Mouse (Mus musculus): ENCODE results near the gene Uhrf1. TPM values are rescaled to one million over a fixed set of nuclear protein-coding genes. Genes with fewer than 3 reads are reported as not detected.
A peak's percentile ranks its signal among the peaks of the same experiment; 100 is the strongest.
"Not testable (repeated sequence)": the region's sequence is repeated elsewhere in the genome, so short reads cannot be mapped to it uniquely, and the experiment has no call there.

Uhrf1 gene
- total RNA-seq (2021): 10 to 100 TPM; 12.3 to 16.2 TPM

DNA sequence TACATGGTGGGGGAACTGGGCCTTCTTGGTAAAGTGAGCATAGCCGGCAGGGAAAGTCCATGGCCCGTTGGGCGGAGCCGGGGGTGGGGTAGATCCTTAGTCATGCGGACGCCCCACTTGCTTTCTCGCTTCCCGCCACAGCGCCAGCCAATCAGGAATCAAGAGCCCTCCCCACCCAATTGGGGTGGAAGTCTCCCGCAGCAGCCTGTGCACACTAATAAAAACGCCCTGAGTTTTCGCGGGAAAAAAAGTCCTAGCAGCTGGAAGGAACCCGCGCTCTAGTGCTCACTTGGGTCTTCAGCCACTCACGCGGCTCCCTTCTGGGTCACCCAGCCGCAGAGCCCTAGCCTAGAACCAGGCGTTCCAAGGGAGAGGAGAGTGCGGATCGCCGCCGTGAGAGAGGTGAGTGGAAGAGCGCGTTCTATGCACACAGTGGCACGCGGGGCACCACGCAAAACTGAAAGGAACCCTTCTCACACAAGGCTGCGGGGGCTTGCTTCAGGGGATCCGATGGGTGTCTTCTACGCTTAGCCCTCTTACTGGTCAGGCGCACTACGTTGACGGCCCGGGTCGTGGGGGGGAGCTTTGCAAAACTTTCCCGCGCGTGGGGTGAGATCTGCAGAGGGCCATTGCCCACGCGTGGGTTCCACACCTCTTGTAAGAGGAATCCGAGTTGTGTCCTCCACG lies at the start of gene Uhrf1:
TSS of gene Uhrf1 (plus strand) at position 162 of the 687 bp plus-strand sequence.
- peak; percentile 86 for DNase-seq
- intact Hi-C loops (cut with DNase I): no loop called here

GRCm38 (mm10) chr17:56254695-56255094 lies 48.4 kb upstream of the Uhrf1 start:
- DNase-seq: no peak
- intact Hi-C loops (cut with DNase I): loop anchor here (5.0 kb wide), 2 partner anchors 52 to 127 kb away; no protein-coding TSS in a partner anchor

DNA sequence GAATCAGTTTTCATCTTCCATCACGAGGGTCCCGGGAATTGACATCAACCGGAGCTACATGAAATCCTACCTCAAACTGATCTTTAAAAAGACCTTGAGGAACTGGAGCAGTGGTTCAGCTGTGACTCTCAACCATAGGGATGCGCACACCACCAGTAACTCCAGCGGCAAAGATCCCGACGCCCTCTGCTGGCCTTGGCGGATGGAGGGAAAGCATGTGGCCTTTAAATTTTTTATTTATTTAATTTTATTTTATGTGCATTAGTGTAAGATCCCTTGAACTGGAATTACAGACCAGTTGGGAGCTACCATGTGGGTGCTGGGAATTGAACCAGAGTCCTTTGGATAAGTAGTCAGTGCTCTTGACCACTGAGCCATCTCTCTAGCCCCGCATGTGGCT lies 47.7 kb upstream of the Uhrf1 start:
- DNase-seq: peak; percentile 67
- intact Hi-C loops (cut with DNase I): no loop called here

- peak; percentile 100 for DNase-seq
- intact Hi-C loops (cut with DNase I): no loop called here
Observed at GRCm38 (mm10) chr17:56255863-56256238, 47.3 kb upstream of the Uhrf1 start.

- peak; percentile 92 for DNase-seq
- intact Hi-C loops (cut with DNase I): no loop called here
Observed at GRCm38 (mm10) chr17:56256239-56256881, 46.8 kb upstream of the Uhrf1 start, which contains the start of gene Fem1a. Gene Fem1a, plus strand, starts transcription at chr17:56256810.

DNA sequence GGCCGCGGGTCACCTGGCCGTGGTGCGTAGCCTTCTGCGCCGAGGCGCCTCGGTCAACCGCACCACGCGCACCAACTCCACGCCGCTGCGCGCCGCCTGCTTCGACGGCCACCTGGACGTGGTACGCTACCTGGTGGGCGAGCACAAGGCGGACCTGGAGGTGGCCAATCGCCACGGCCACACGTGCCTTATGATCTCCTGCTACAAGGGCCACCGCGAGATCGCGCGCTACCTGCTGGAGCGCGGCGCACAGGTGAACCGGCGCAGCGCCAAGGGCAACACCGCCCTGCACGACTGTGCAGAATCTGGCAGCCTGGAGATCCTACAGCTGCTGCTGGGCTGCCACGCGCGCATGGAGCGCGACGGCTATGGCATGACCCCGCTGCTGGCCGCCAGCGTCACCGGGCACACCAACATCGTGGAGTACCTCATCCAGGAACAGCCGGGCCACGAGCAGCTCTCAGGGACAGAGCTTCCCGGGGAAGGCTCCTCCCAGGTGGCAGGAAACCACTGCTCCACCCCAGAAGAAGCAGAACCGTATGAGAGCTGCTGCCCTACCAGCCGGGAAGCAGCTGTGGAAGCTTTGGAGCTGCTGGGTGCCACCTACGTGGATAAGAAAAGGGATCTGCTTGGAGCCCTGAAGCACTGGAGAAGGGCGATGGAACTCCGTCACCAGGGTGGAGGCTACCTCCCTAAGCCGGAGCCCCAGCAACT lies 45.8 kb upstream of the Uhrf1 start:
- intact Hi-C loops (cut with DNase I): no loop called here
- no peak for DNase-seq

- intact Hi-C loops (cut with DNase I); DNase-seq: not testable (repeated sequence)
Observed at GRCm38 (mm10) chr17:56258269-56258668, 44.9 kb upstream of the Uhrf1 start.

GRCm38 (mm10) chr17:56258812-56259211 lies 44.3 kb upstream of the Uhrf1 start:
- intact Hi-C loops (cut with DNase I); DNase-seq: not testable (repeated sequence)

GRCm38 (mm10) chr17:56259301-56260037 lies 43.7 kb upstream of the Uhrf1 start:
- no peak for DNase-seq
- intact Hi-C loops (cut with DNase I): no loop called here

- intact Hi-C loops (cut with DNase I): no loop called here
- no peak for DNase-seq
Observed at GRCm38 (mm10) chr17:56261166-56261565, 42.0 kb upstream of the Uhrf1 start.

GRCm38 (mm10) chr17:56262645-56263094 lies 40.5 kb upstream of the Uhrf1 start:
- intact Hi-C loops (cut with DNase I): no loop called here
- no peak for DNase-seq

GRCm38 (mm10) chr17:56264020-56264419 lies 39.1 kb upstream of the Uhrf1 start:
- peak; percentile 77 for DNase-seq
- intact Hi-C loops (cut with DNase I): no loop called here

DNA sequence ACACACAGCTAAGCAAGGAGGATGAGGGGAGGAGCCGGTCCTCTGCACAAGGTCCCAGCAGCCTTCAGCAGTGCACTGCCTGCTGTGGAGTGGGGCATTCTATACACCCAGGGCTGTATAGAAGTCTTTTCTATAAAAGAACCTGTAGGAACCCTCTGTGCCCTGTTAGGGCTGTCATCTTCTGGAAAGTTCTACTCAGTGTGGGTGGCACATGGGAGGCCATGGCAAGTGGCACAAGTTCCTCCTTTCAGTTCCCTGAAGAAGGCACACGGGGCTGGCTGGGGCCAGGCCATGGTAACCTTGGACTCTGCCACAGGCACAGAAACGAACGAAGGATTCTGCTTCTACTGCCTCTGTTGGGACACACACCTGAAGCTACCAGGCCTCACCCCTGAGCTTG lies 38.1 kb upstream of the Uhrf1 start:
- intact Hi-C loops (cut with DNase I): no loop called here
- DNase-seq: no peak

GRCm38 (mm10) chr17:56265869-56266268 lies 37.3 kb upstream of the Uhrf1 start:
- intact Hi-C loops (cut with DNase I): no loop called here
- no peak for DNase-seq

- no peak for DNase-seq
- intact Hi-C loops (cut with DNase I): no loop called here
Observed at GRCm38 (mm10) chr17:56266271-56266670, 36.9 kb upstream of the Uhrf1 start.

- intact Hi-C loops (cut with DNase I): no loop called here
- DNase-seq: peak; percentile 49
Observed at GRCm38 (mm10) chr17:56269153-56269630, 33.9 kb upstream of the Uhrf1 start.

DNA sequence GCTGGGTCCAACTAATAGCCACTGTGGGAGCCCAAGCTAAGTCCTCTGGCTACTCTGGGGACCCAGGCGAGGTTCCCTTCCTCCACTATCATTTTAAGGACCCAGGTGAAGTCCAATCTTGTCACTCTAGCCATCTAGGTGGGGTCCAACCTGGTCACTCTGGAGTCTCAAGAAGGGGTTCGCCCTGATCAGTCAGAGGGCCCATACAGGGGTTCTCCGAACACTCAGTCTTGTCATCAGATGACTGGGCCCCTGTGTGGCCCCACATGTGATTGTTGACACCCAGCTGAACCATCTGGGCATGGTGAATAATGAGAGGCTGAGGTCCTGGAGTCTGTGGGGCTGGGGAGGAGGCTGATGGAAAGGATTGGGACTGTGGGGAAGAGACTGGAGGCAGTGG lies 33.4 kb upstream of the Uhrf1 start:
- DNase-seq: no peak
- intact Hi-C loops (cut with DNase I): no loop called here

DNA sequence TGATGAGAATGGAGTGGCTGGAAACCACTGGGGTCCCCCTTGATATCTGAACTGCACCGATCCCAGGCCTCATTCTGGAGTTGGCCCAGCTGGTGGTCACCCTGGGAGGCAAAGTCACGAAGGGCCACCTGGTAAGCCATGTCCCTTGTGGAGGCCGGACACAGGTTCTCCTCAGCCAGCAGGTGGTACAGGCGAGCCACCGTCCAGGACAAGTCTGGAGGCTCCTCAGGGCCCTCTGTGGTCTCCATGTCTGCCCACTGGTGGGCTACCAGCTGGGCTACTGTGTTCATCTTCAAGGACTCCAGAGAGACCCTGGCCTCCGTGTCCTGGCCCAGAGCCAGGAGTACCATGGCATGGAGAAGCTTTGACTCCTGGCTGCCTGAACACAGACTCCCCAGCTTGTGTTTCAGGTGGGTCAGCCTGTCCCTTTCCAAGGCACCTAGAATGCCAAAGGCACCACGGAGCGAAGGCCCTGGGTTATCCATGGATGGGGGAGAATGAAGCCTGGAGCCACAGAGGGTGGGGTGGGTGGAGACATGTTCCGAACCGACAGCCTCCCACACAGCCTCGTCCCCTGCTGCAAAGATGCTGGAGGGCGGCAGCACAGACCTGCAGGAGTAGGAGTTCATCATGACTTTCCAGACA lies 31.4 kb upstream of the Uhrf1 start:
- intact Hi-C loops (cut with DNase I): no loop called here
- DNase-seq: no peak

DNA sequence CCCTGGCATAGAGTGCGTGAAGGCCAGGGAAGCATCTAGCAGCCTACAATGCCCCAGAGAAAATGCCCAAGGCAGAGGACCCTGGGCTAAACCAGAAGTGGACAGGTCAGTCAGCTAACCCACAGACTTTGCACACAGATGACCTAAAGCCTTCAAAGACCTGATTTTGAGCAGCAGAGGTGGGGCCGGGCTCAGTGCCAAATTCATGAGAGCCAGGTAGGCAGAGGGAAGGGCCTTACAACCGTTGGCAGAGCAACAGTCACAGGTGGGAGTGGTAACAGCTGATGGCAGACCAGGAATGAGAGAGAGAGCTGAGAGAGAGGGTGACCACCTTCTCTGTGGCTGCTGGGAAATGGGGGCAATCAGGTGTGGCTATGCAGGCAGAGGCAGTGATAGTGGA lies 30.5 kb upstream of the Uhrf1 start:
- DNase-seq: no peak
- intact Hi-C loops (cut with DNase I): no loop called here

GRCm38 (mm10) chr17:56273482-56273881 lies 29.6 kb upstream of the Uhrf1 start:
- intact Hi-C loops (cut with DNase I): no loop called here

More at GRCm38 (mm10) chr17:56273482-56273881, 29.6 kb upstream of the Uhrf1 start:
- DNase-seq: no peak
